Mouse (Mus musculus) naive thymus-derived CD4-positive, alpha-beta T cell, adult 2 months (primary cell): ENCODE data around the gene Tspan11.

Experiments
- DNase-seq: peaks from one replicate; pipeline ENCODE4 v3.0.0-alpha.2; 2011; ENCODE audit warnings: low read depth

Tspan11 gene

GRCm38 (mm10) chr6:127877026-127877425 lies 10.4 kb upstream of the Tspan11 start:
- DNase-seq = no peak

DNA sequence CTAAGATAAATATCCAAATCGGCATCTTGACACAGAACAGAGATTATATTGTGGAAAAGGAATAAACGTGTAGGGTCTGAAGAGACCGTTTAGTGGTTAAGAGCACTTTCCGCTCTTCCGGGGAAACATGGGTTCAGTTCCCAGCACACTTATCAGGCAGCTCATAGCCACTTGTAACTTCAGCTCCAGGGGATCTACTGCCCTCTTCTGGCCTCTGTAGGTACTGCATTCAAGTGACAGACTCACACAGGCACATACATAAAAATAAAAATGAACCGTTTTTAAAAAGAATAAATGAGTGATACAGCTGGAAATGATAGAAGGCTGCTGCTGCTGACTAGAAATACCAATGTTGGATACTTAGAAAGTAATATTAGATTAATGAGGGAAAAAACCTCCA lies 7.9 kb upstream of the Tspan11 start:
- peak; percentile 15 for DNase-seq

GRCm38 (mm10) chr6:127886916-127887315 lies 473 bp upstream of the Tspan11 start:
- no peak for DNase-seq

- DNase-seq = no peak
These were observed 1.2 kb downstream of the Tspan11 start for GRCm38 (mm10) chr6:127888581-127888980.

DNA sequence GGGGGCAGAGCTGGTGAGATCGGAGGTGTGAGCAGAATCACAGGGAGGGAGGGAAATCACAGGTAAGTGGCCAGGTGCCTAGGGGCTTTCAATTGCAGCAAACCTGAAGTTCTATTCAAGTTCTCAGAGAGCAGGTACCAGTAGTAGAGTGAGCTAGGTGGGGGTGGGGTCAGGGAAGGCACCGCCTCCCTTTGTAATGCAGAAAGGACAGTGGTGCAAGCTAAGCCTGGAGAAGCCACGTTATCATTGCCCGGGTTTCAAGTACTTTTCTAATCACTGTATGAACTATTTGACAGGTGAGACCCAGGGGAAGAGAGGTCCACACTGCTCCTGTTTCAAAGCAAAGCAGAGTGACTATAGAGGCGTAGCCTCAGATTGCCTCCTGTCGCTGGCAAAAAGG lies 6.2 kb downstream of the Tspan11 start:
- no peak for DNase-seq

- DNase-seq = no peak
These were observed 7.6 kb downstream of the Tspan11 start for GRCm38 (mm10) chr6:127894999-127895398.

- DNase-seq = no peak
These were observed 9.0 kb downstream of the Tspan11 start for GRCm38 (mm10) chr6:127896425-127896824.

DNA sequence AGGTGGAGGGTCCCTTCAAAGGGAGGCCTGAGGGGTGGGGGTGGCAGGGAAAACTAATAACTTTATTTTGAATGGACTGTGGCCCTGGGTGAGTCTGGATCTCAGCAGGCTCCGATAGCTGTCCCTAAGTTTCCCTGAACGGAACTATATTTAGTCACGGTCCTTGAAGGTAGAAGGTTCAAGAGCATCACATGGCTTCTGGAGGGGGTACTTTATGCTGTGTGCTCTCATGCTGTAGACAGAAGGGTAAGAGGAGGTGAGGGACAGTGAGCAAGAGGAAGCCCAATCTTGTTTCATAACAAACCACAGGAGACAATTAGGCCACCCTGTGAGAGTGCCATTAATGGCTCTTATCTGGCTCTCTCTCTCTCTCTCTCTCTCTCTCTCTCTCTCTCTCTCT lies 10.0 kb downstream of the Tspan11 start:
- DNase-seq = no peak

GRCm38 (mm10) chr6:127900062-127900461 lies 12.7 kb downstream of the Tspan11 start:
- DNase-seq = no peak

DNA sequence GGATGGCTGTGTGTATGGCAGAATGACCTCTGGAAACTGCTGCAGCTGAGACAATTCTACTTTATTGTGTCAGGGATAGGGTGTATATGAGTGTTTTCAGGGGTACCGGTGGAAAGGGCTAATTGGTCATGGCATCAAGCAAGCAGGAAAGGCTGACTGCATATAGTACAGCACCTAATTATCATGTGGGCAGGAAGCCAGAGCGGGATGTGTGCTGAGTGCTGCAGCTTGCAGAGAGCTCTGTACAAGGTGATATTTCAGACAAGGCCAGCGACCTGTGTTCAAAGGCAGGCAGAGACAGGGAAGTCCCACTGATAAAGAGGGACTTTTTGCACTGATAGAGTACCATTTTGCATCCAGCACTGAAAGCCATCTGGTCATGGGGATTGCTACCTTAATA lies 13.9 kb downstream of the Tspan11 start:
- no peak for DNase-seq

GRCm38 (mm10) chr6:127901669-127902068 lies 14.3 kb downstream of the Tspan11 start:
- DNase-seq = no peak

DNA sequence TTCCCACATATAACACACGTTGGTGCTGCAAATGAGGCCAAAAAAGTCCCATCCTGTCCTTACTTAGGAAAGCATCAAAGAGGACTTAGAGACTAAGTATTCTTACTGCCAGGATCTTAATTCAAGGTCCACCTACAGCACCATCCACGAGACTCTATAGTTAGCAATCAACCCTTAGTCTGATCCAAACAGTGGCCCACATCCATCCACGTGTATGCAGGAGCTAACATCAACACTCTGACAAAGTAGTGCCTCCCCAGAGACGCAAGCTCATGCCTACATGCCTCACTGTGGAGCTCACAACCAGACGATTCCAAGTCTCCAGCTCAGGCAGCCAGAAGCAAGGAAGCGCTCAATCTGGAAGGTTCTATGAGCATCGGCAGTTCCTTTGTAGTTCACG lies 15.2 kb downstream of the Tspan11 start:
- DNase-seq = no peak

GRCm38 (mm10) chr6:127910638-127911037 lies 23.2 kb downstream of the Tspan11 start:
- no peak for DNase-seq

DNA sequence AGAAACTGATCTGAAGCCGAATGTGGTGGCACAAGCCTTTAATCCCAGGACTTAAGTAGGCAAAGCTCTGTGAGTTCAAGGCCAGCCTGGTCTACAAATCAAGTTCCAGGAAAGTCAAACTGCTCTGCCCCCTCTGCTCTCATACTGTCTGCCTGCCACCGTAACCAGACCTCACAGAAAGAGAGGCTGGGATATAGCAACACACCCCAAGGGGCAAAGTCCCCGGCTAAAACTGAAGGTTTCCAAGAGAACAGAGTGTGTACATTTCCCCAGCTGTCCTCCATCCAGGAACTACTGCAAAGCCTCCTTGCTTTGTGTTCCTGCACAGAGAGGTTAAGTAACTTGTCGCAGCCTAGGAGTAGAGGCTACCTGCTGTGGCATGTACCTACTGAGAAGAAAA lies 24.3 kb downstream of the Tspan11 start:
- DNase-seq = no peak

GRCm38 (mm10) chr6:127912938-127913337 lies 25.5 kb downstream of the Tspan11 start:
- DNase-seq = no peak

DNA sequence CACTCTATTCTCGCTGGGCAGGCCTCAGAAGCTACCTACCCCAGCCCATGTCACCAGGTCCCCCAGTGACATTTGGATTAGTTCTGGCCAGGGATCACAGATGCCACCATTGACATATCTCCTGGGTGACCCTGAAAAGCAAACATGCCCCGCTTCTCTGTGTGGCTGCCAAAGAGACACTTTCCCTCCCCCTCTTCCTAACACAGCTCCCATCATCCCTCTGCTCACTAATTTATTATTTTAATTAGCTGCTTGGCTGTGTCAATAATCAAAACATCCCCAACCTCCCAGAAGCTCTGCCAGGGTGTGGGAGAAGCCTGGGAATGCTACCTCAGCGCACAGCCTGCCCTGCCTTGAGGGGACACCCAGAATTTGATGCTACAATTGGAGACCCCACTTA lies 29.6 kb downstream of the Tspan11 start:
- no peak for DNase-seq

DNA sequence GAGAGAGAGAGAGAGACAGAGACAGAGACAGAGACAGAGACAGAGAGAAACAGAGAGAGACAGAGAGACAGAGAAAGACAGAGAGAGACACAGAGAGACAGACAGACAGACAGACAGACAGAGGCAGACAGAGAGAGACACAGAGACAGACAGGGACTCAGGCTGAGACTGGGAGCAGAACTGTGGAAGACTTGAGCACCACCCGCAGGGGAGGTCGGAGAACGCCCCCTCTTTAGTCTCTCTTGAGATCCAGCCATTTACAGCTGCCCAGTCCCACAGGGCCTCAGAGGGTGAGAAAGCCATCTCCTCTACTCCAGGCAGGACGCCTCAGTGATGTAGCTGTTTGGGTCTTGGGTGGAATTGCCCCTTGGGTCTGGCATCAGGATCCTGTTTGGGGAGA lies 30.3 kb downstream of the Tspan11 start:
- DNase-seq = no peak

DNA sequence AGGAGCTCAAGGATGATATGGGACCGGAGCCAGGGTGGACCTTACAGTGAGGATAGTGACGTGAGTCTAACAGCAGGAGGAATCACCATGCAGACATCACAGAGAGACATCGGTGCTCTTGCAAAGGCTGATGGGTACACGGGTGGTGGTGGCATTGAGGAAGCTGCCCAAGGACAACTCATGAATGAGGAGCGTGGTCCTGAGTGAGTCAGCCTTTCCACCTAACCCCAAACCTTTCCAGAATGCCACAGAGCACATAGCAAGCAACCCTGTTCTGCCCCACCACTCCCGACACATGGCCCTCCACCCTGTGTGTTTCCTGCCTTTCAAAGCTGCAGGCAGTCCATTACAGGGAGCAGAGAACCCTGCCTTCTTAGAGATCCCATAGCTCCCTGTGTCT lies 32.1 kb downstream of the Tspan11 start:
- DNase-seq = no peak

GRCm38 (mm10) chr6:127920652-127921051 lies 33.3 kb downstream of the Tspan11 start:
- DNase-seq = peak; percentile 51

- DNase-seq = no peak
These were observed 34.6 kb downstream of the Tspan11 start for GRCm38 (mm10) chr6:127921996-127922395.

DNA sequence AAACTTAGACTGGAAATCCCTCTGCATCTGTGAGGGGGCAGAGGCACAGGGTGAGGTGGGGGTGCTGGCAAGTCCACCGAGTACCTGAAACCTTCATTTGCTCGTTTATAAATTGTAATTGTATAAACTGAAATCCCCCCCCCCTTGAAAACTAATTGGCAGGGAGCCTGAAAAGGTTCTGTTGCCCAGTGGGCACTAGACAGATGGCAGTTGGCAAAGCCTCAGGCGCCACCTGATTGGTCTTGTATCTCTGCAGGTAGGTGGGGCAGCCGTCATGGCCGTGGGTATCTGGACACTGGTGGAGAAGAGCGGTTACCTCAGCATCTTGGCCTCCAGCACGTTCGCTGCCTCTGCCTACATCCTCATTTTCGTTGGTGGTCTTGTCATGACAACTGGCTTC lies 35.9 kb downstream of the Tspan11 start:
- DNase-seq = no peak

GRCm38 (mm10) chr6:127924750-127925149 lies 37.4 kb downstream of the Tspan11 start:
- DNase-seq = no peak

DNA sequence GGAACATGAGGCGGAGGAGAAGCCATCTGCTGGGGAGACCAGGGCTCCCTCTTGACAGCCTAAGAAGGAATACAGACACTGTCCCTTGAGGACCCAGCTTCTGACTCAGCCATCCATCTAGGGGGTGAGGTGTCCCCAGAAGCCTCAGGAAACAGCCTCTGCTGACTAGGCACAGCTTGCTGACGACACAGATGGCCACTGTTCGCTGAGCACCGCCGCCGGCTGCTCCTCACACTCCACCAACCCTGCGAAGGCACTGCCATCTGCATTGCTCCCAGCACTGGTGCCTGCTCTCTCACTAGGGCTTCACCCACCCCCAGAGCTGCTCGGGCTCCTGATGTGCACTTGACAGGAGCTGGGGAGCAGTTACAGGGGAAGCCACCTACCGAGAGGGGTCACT lies 38.5 kb downstream of the Tspan11 start:
- no peak for DNase-seq

GRCm38 (mm10) chr6:127928682-127929081 lies 41.3 kb downstream of the Tspan11 start:
- no peak for DNase-seq

GRCm38 (mm10) chr6:127932697-127933096 lies 45.3 kb downstream of the Tspan11 start:
- no peak for DNase-seq
